Mouse (Mus musculus) forebrain, embryonic 11.5 days (tissue): ENCODE data around the gene Klk11. TPM values are rescaled to one million over a fixed set of nuclear protein-coding genes. Genes with fewer than 3 reads are reported as not detected.

Experiments
- ATAC-seq: fragments of 200-750 bp; cut with Nextera tagmentation; replicated peaks from 2 replicates; pipeline ENCODE4 v1.8.0; 2017; ENCODE audit warnings: moderate TSS enrichment; ENCODE audit not compliant: low FRiP score
- DNase-seq: peaks from one replicate; pipeline ENCODE4 v3.0.0-alpha.2; 2017; ENCODE audit warnings: low spot score
- H3K27ac ChIP-seq: fragments of 300-500 bp; sonication (generic); 2 replicates; pipeline ENCODE4 v1.5.1; 2014; ENCODE audit warnings: low read depth, low read length
- H3K27me3 ChIP-seq: fragments of 300-500 bp; sonication (generic); 2 replicates; pipeline ENCODE4 v1.6.1; 2014; ENCODE audit warnings: mild to moderate bottlenecking, low read length, mixed read lengths; ENCODE audit not compliant: control insufficient read depth, insufficient read depth
- H3K36me3 ChIP-seq: fragments of 300-500 bp; sonication (generic); 2 replicates; pipeline ENCODE4 v1.6.1; 2014; ENCODE audit warnings: mild to moderate bottlenecking, low read length, moderate library complexity, mixed read lengths; ENCODE audit not compliant: control insufficient read depth, insufficient read depth
- H3K4me1 ChIP-seq: fragments of 300-500 bp; sonication (generic); replicated peaks from 2 replicates; pipeline ENCODE4 v1.6.1; 2014; ENCODE audit warnings: low read length, mixed read lengths; ENCODE audit not compliant: control insufficient read depth, insufficient read depth
- H3K4me2 ChIP-seq: fragments of 300-500 bp; sonication (generic); 2 replicates; pipeline ENCODE4 v1.6.1; 2014; ENCODE audit warnings: low read depth, mild to moderate bottlenecking, low read length, moderate library complexity, mixed read lengths; ENCODE audit not compliant: severe bottlenecking
- H3K4me3 ChIP-seq: fragments of 300-500 bp; sonication (generic); 2 replicates; pipeline ENCODE4 v1.5.1; 2014; ENCODE audit warnings: low read depth, low read length
- H3K9ac ChIP-seq: fragments of 300-500 bp; sonication (generic); 2 replicates; pipeline ENCODE4 v1.6.1; 2014; ENCODE audit warnings: low read length
- H3K9me3 ChIP-seq: fragments of 300-500 bp; sonication (generic); 2 replicates; pipeline ENCODE4 v1.6.1; 2016; ENCODE audit warnings: low read length, mixed read lengths; ENCODE audit not compliant: control insufficient read depth
- WGBS: fragments of 180-500 bp; shearing (Covaris S2); extraction: QIAGEN DNeasy Blood & Tissue Kit; methylation state at CpG from one replicate; pipeline ENCODE4 v1.1.7; 2014; 5-methylcytosine and 5-hydroxymethylcytosine counted together
- polyA plus RNA-seq: library from polyadenylated mRNA; unstranded; fragments of >200 nt; fragmentation: Nextera tagmentation; extraction: Ambion mirVana; gene quantifications from 2 replicates; pipeline ENCODE4 v1.2.1, GENCODE M21; 2014

Gene Klk11
- polyA plus RNA-seq, 1 experiment from 2014 or later = not detected

DNA sequence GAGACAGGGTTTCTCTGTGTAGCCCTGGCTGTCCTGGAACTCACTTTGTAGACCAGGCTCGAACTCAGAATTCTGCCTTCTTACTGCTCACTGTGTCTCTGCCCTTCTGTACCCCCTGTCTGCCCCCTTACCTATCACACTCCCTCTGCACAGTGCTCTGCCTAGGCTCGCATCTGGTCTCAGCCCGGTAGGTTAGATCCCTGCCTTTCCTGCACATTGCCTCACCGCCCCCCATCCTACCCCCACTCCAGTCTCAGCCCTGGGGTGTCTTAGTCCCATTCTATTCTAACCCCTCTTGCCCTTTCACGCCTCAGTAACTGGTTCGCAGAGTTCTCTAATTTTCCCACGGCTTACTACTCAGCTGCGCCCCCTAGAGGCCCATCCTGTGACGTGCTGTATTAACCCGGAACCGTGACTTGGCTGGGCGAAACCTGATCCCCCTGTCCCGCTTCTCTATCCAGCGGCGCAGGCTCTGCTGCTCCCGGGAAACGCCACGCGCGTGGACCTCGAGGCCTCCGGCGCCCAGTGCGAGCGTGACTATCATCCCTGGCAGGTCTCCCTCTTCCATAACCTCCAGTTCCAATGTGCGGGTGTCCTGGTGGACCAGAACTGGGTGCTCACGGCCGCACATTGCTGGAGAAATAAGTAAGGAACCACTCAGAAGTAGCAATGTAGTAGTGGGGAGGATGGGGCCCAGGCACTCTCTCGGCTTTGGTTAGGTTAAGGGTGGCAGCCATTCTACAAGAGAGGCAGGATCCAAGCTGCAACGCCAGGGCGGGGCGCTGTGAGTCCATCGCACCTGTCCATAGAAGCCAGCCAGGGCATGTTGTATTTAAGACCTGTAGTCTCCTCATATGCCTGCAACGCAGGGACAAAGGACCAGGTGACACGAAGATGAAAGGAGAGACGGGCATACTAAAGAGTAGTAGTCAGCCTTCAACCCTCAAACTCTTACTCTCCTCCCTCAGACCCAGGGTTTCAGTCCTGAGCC, 8.2 kb downstream of the Klk11 start:
- H3K4me3 ChIP-seq = peak overlapping the region; percentile 22; the same call in 1 of the 2 replicates
- peak overlapping the region; percentile 60 for H3K4me2 ChIP-seq
- no peaks in the 10 kb centered on the region for H3K36me3 ChIP-seq
- H3K27me3 ChIP-seq = no peaks in the 10 kb centered on the region; the same call in 1 of the 2 replicates
- no peak overlapping the region for H3K27ac ChIP-seq
- WGBS = 6% methylated on average over 36 of the region's 36 CpGs
- H3K9me3 ChIP-seq = no peaks in the 10 kb centered on the region
- H3K9ac ChIP-seq = peak overlapping the region; percentile 50
- DNase-seq = peak; percentile 92
- 0 out of 2 replicates have a peak, but pooled peaks cover 2% of the 10 kb centered on the region for H3K4me1 ChIP-seq
- ATAC-seq = peak; percentile 83

DNA sequence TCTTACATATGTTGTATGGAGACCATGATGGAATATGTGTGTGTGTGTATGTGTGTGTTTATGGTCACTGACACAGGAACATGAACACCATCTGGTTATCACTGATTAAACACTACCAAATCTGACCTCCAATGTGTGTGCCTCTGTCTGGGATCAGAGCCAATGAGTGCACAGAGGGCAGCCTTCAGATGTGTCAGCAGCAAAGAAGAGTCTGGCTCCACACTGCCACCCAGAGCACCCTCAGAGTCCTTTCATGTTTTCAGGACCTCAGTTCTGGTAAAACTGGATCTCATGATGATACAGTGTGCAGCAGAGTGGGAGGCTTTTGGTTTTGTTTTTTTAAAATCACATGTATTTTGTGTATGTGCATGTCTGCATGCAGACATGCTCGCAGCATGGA, 10.9 kb downstream of the Klk11 start:
- ATAC-seq = no peak
- peak; percentile 25 for DNase-seq
- WGBS = 92% methylated on average over 1 of the region's 1 CpGs

GRCm38 (mm10) chr7:43788096-43788495, 13.7 kb downstream of the Klk11 start:
- Histone ChIP-seq H3K36me3 (no peaks in the 10 kb centered on the region), H3K4me3 (no peak overlapping the region), H3K27me3 (no peaks in the 10 kb centered on the region), H3K9ac (no peak overlapping the region), H3K9me3 (no peaks in the 10 kb centered on the region), H3K4me2 (no peak overlapping the region), H3K4me1 (no peaks in the 10 kb centered on the region), H3K27ac (no peak overlapping the region)
- 74% methylated on average over 3 of the region's 3 CpGs for WGBS
- DNase-seq (no peak), ATAC-seq (no peak)

More for the DNA sequence above, 10.9 kb downstream of the Klk11 start:
- Histone ChIP-seq H3K9me3 (no peaks in the 10 kb centered on the region), H3K9ac (no peak overlapping the region), H3K27ac (no peak overlapping the region), H3K4me2 (no peak overlapping the region), H3K4me1 (0 out of 2 replicates have a peak, but pooled peaks cover 2% of the 10 kb centered on the region), H3K4me3 (no peak overlapping the region), H3K27me3 (no peaks in the 10 kb centered on the region; the same call in 1 of the 2 replicates), H3K36me3 (no peaks in the 10 kb centered on the region)

- Histone ChIP-seq H3K27me3 (no peaks in the 10 kb centered on the region), H3K4me3 (no peak overlapping the region), H3K4me2 (no peak overlapping the region), H3K36me3 (no peaks in the 10 kb centered on the region), H3K4me1 (no peaks in the 10 kb centered on the region), H3K27ac (no peak overlapping the region), H3K9ac (no peak overlapping the region), H3K9me3 (no peaks in the 10 kb centered on the region)
- DNase-seq (no peak), ATAC-seq (no peak)
- WGBS = 79% methylated on average over 2 of the region's 2 CpGs
Observed at GRCm38 (mm10) chr7:43789295-43789694, 14.9 kb downstream of the Klk11 start.

DNA sequence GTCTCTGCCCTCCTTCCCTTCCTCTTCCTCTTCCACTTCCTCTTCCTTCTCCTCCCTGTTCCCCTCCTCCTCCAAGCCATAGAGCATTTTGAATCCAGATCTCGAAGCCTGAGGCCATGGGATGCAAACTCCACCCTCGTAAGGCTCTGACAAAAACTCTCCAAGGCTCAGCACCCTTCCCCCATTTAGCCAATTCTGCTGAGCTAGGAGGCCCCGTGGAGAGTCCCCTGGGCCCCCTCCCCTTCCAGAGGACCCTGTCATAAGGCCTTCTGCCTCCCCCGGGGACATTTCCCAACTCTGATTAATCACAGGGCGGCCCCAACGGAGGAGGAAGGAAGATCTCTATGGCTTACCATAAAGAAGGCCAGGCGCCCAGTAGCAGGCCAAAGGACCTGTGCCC, 17.2 kb downstream of the Klk11 start, which contains the start of gene Klk9:
Gene Klk9 (plus strand): TSS at position 301 of the 400 bp plus-strand sequence.
- no peak within 1 kb of the TSS for H3K4me3 ChIP-seq
- no peaks in the 10 kb centered on the region for H3K36me3 ChIP-seq
- 83% methylated on average over 7 of the region's 7 CpGs for WGBS
- DNase-seq (no peak), ATAC-seq (no peak)
- H3K4me1 ChIP-seq = no peaks in the 10 kb centered on the region
- H3K27me3 ChIP-seq = peaks cover 6% of the 10 kb centered on the region
- H3K9me3 ChIP-seq = no peaks in the 10 kb centered on the region
- no peak within 1 kb of the TSS for H3K4me2 ChIP-seq
- H3K9ac ChIP-seq = no peak within 1 kb of the TSS
- H3K27ac ChIP-seq = no peak within 1 kb of the TSS

GRCm38 (mm10) chr7:43796355-43796754, 22.0 kb downstream of the Klk11 start:
- Histone ChIP-seq H3K4me1 (no peaks in the 10 kb centered on the region), H3K27ac (no peak overlapping the region), H3K27me3 (peaks cover 12% of the 10 kb centered on the region), H3K4me3 (peak overlapping the region; percentile 37; the same call in 1 of the 2 replicates), H3K9me3 (no peaks in the 10 kb centered on the region), H3K36me3 (no peaks in the 10 kb centered on the region), H3K4me2 (peak overlapping the region; percentile 79), H3K9ac (no peak overlapping the region)
- ATAC-seq (no peak), DNase-seq (no peak)
- WGBS = 8% methylated on average over 8 of the region's 8 CpGs

DNA sequence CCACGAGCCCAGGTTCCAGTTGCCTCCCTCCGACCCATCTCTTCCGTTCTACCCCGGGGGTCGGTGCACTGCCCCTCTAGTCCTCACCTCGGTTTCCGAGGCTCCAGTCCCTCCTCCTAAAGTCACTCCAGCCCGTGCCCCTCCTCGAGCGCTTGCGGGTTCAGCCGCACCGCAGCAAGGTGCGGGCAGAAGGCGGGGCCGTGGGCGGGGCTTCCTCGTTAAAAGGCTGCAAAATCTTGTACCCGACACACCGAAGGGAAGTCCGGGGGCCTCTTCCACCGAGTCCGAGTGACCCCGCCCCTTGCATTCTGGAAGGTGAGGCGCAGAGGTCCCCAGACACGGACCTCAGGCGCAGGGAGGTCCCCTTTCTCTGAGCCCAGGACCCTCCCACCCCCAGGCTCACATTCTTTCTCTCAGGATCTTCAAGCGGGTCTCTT, 22.9 kb downstream of the Klk11 start, which contains the start of gene Klk8:
Gene Klk8 (plus strand): TSS at position 245 of the 437 bp plus-strand sequence.
- Histone ChIP-seq H3K4me1 (no peaks in the 10 kb centered on the region), H3K4me2 (peak within 1 kb of the TSS; percentile 79), H3K4me3 (peak within 1 kb of the TSS; percentile 37), H3K27me3 (peaks cover 12% of the 10 kb centered on the region), H3K27ac (no peak within 1 kb of the TSS), H3K9ac (peak within 1 kb of the TSS; percentile 33), H3K36me3 (no peaks in the 10 kb centered on the region), H3K9me3 (no peaks in the 10 kb centered on the region)
- ATAC-seq (peak; percentile 51), DNase-seq (peak; percentile 65)
- WGBS = under 1% methylated on average over 28 of the region's 28 CpGs

DNA sequence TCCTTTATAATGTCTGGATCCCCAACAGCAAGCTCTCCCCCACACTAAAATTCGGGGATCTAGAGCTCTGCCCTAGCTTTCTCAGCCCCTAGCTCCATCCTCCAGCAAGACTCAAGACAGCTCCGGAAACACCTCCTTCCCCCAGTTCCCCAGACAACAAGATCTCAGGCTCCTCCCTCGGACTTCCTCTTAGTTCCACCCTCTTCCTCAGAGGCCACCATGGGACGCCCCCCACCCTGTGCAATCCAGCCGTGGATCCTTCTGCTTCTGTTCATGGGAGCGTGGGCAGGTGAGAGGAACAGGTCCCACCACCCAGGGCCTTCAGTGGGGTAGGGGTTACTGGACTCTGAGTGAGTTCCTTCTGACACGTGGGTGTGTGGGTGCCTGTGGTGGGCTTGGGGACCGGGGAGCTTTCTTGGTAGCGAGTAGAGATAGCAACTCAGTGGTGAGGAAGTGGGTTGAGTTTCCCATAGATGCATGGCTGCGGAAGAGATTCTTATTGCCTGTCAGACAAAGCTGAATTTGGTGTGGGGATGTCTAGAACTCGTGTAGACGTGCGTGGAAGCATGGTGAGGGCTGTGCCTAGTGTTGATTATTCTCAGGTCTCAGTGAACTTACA, 23.5 kb downstream of the Klk11 start:
- ATAC-seq = 0 out of 2 replicates have a peak, but pooled peaks have one; percentile 24
- H3K36me3 ChIP-seq = no peaks in the 10 kb centered on the region
- H3K27ac ChIP-seq = no peak overlapping the region
- H3K9me3 ChIP-seq = no peaks in the 10 kb centered on the region
- H3K9ac ChIP-seq = no peak overlapping the region; the same call in 1 of the 2 replicates
- peaks cover 12% of the 10 kb centered on the region for H3K27me3 ChIP-seq
- peak overlapping the region; percentile 37; the same call in 1 of the 2 replicates for H3K4me3 ChIP-seq
- peak overlapping the region; percentile 79 for H3K4me2 ChIP-seq
- no peaks in the 10 kb centered on the region for H3K4me1 ChIP-seq
- DNase-seq = no peak
- 38% methylated on average over 13 of the region's 13 CpGs for WGBS
